Mouse (Mus musculus): Measurements from ENCODE around the gene Prcc. TPM values are rescaled to one million over a fixed set of nuclear protein-coding genes. Genes with fewer than 3 reads are reported as not detected.
A peak's percentile ranks its signal among the peaks of the same experiment; 100 is the strongest.
"Not testable (repeated sequence)": the region's sequence is repeated elsewhere in the genome, so short reads cannot be mapped to it uniquely, and the experiment has no call there.

The Prcc gene
- polyA plus RNA-seq, 3 experiments from 2014 or later, result 3.8 to 5.3 (median 4.2) TPM

- ATAC-seq, result peak; percentile 95
Observed at GRCm38 (mm10) chr3:87905880-87906485, 20.6 kb upstream of the Prcc start, which contains the start of gene Hdgf. TSS of gene Hdgf (plus strand) at chr3:87906321.

- ATAC-seq, result no peak
Observed at GRCm38 (mm10) chr3:87903821-87904220, 18.4 kb upstream of the Prcc start.

- not testable (repeated sequence) for ATAC-seq
Observed at GRCm38 (mm10) chr3:87901959-87902358, 16.6 kb upstream of the Prcc start.

- no peak for ATAC-seq
Observed at GRCm38 (mm10) chr3:87901036-87901624, 15.7 kb upstream of the Prcc start.

GRCm38 (mm10) chr3:87899776-87900175 is 14.4 kb upstream of the Prcc start:
- ATAC-seq, result no peak

GRCm38 (mm10) chr3:87899266-87899665 is 13.9 kb upstream of the Prcc start:
- no peak for ATAC-seq

- no peak for ATAC-seq
Observed at GRCm38 (mm10) chr3:87893367-87893905, 8.0 kb upstream of the Prcc start.

- ATAC-seq, result no peak
Observed at GRCm38 (mm10) chr3:87891481-87891880, 6.1 kb upstream of the Prcc start.

GRCm38 (mm10) chr3:87887400-87887799 is 2.0 kb upstream of the Prcc start:
- not testable (repeated sequence) for ATAC-seq

- no peak for ATAC-seq
Observed at GRCm38 (mm10) chr3:87886416-87886815, 1.0 kb upstream of the Prcc start.

GRCm38 (mm10) chr3:87886004-87886365 is 577 bp upstream of the Prcc start:
- peak; percentile 3 for ATAC-seq

- no peak for ATAC-seq
Observed at GRCm38 (mm10) chr3:87884708-87885251, 628 bp downstream of the Prcc start.

- ATAC-seq, result no peak
Observed at GRCm38 (mm10) chr3:87884291-87884690, 1.1 kb downstream of the Prcc start.

GRCm38 (mm10) chr3:87877730-87878129 is 7.7 kb downstream of the Prcc start:
- ATAC-seq, result no peak

- not testable (repeated sequence) for ATAC-seq
Observed at GRCm38 (mm10) chr3:87864111-87864510, 21.3 kb downstream of the Prcc start.

GRCm38 (mm10) chr3:87859813-87860212 is 25.6 kb downstream of the Prcc start:
- ATAC-seq, result peak; percentile 93

- ATAC-seq, result no peak
Observed at GRCm38 (mm10) chr3:87857666-87858065, 27.7 kb downstream of the Prcc start.

GRCm38 (mm10) chr3:87855936-87856335 is 29.5 kb downstream of the Prcc start:
- no peak for ATAC-seq

- ATAC-seq, result no peak
Observed at GRCm38 (mm10) chr3:87854795-87855568, 30.4 kb downstream of the Prcc start.

- no peak for ATAC-seq
Observed at GRCm38 (mm10) chr3:87849117-87849516, 36.3 kb downstream of the Prcc start.

- ATAC-seq, result peak; percentile 53
Observed at GRCm38 (mm10) chr3:87847680-87848079, 37.7 kb downstream of the Prcc start.

- peak; percentile 76 for ATAC-seq
Observed at GRCm38 (mm10) chr3:87846650-87847110, 38.7 kb downstream of the Prcc start, which contains the start of gene Sh2d2a. TSS of gene Sh2d2a (plus strand) at chr3:87846755.

- peak; percentile 1 for ATAC-seq
Observed at GRCm38 (mm10) chr3:87846186-87846585, 39.2 kb downstream of the Prcc start.

Measured in inflammation-experienced regulatory T-cells, adult 6 months (primary cell).